Mouse (Mus musculus): ENCODE data around the gene Serpinb2. TPM values are rescaled to one million over a fixed set of nuclear protein-coding genes. Genes with fewer than 3 reads are reported as not detected.

The Serpinb2 gene
- polyA plus RNA-seq, 1 experiment from 2014 or later = 0.60 TPM

DNA sequence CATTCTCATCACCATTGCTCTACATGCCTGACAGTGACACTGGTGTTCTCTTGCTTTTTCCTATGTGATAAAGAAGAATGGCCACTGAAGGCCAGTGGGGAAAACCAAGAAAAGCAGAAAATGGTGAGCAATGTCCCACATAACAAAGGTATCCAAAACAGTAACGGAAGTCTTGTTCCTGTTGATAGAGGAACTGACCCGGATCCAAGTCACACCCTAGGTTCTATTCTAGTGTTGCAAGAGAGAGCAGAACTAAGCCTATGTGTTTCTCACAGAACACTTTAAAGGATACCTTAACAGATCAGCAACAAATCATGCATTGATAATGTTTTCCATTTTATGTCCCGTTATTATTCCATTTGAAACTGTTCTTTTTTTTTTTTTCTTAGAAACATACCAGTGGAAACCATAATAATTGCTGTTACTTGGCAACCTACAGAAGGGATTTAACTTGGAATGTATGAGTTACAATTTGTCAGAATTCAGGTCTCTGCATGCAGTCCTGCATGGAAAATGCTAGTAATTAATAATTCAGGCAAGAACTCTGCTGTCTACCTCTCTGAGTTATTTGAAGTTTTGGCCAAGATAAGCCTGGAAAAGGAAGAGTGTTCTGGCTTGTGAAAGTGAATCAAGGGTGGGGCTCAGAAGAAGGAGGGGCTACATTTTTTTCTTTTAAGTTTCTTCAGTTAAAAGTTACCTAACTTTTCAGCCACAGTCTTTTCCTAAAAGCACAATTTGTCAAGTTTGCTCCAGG, 17.3 kb downstream of the Serpinb2 start:
- Histone ChIP-seq H3K27ac (ENCODE audit: low read length) (no peak overlapping the region), H3K9me3 (ENCODE audit: low read length) (no peaks in the 10 kb centered on the region), H3K9ac (replicated peaks; ENCODE audit: low read depth) (no peak overlapping the region), H3K36me3 (ENCODE audit: insufficient read depth, low read length) (no peaks in the 10 kb centered on the region), H3K4me1 (ENCODE audit: insufficient read depth, low read depth, low read length) (no peaks in the 10 kb centered on the region), H3K4me2 (replicated peaks; ENCODE audit: low read depth, low read length) (no peak overlapping the region), H3K4me3 (ENCODE audit: low read depth, low read length) (no peak overlapping the region), H3K27me3 (replicated peaks; ENCODE audit: insufficient read depth, low read length) (no peaks in the 10 kb centered on the region)
- TF ChIP-seq CTCF (IDR thresholded peaks at IDR 0.05) = no peak
- ATAC-seq (no peak), DNase-seq (ENCODE audit: low spot score) (no peak)
- WGBS = 74% methylated on average over 3 of the region's 3 CpGs

DNA sequence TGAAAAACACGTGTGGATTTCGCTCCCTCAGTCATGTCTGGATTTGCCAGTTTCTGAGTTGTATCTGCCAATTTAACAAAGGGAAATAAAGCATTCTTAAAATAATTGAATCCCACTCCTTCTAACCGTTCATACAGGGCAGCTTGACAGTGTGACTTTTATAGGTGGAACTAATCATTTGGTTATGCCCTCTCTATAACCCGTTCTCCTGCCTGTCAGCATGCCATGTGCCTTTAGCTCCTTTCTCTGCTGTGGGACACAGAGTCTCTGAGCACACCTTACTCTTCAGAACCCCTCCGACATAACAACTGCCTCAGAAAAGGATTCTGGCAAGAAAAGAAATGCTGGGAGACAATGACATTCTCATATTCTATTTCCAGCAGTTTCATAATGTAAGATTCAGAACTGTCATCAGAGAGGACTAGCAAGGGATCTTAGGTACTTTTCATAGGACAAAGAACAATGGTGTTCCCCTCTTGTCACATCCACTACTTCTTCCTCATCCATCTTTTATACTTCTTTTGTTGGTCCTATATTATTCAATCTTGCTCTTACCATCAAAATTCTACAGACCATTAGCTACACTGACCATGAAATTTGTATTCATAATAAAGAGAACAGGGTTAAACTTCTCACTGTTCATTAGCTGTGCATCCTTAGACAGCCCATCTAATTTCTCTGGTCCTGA, 18.3 kb downstream of the Serpinb2 start:
- ATAC-seq (no peak), DNase-seq (ENCODE audit: low spot score) (no peak)
- no peak overlapping the region for H3K9ac ChIP-seq (replicated peaks; ENCODE audit: low read depth)
- H3K9me3 ChIP-seq (ENCODE audit: low read length) = no peaks in the 10 kb centered on the region
- H3K27me3 ChIP-seq (replicated peaks; ENCODE audit: insufficient read depth, low read length) = no peaks in the 10 kb centered on the region
- no peak overlapping the region for H3K4me2 ChIP-seq (replicated peaks; ENCODE audit: low read depth, low read length)
- no peaks in the 10 kb centered on the region for H3K36me3 ChIP-seq (ENCODE audit: insufficient read depth, low read length)
- H3K4me3 ChIP-seq (ENCODE audit: low read depth, low read length) = no peak overlapping the region
- TF ChIP-seq EP300 (IDR thresholded peaks at IDR 0.05) (no peak), CTCF (IDR thresholded peaks at IDR 0.05) (no peak)
- H3K4me1 ChIP-seq (ENCODE audit: insufficient read depth, low read depth, low read length) = no peaks in the 10 kb centered on the region
- 70% methylated on average over 5 of the region's 5 CpGs for WGBS
- H3K27ac ChIP-seq (ENCODE audit: low read length) = no peak overlapping the region

DNA sequence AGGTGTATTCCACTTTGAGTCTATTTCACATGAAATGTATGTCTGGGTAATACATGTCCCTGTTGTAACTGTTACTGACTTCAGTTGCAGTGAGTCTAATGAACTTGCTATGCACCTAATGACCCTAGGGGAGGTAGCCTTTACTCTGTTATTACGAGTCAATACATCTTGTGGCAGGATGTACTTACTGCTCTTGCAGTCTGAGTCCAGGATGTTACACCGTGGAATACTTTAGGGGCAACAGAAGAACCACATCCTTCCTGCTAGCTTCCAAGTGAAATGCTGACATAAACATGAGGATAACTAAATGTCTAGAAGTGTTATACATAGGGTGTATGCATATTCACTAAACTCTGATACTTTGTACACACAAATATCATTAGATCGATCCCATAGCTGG, 22.5 kb downstream of the Serpinb2 start:
- no peak for TF ChIP-seq EP300 (IDR thresholded peaks at IDR 0.05)
- TF ChIP-seq CTCF (IDR thresholded peaks at IDR 0.05) = no peak
- no peak overlapping the region for H3K9ac ChIP-seq (replicated peaks; ENCODE audit: low read depth)
- no peak overlapping the region for H3K4me3 ChIP-seq (ENCODE audit: low read depth, low read length)
- WGBS = 65% methylated on average over 3 of the region's 3 CpGs
- H3K9me3 ChIP-seq (ENCODE audit: low read length) = no peaks in the 10 kb centered on the region
- H3K4me2 ChIP-seq (replicated peaks; ENCODE audit: low read depth, low read length) = no peak overlapping the region
- H3K27me3 ChIP-seq (replicated peaks; ENCODE audit: insufficient read depth, low read length) = no peaks in the 10 kb centered on the region
- no peaks in the 10 kb centered on the region for H3K36me3 ChIP-seq (ENCODE audit: insufficient read depth, low read length)
- no peak for DNase-seq (ENCODE audit: low spot score)
- no peak for ATAC-seq
- H3K4me1 ChIP-seq (ENCODE audit: insufficient read depth, low read depth, low read length) = no peaks in the 10 kb centered on the region
- H3K27ac ChIP-seq (ENCODE audit: low read length) = no peak overlapping the region

DNA sequence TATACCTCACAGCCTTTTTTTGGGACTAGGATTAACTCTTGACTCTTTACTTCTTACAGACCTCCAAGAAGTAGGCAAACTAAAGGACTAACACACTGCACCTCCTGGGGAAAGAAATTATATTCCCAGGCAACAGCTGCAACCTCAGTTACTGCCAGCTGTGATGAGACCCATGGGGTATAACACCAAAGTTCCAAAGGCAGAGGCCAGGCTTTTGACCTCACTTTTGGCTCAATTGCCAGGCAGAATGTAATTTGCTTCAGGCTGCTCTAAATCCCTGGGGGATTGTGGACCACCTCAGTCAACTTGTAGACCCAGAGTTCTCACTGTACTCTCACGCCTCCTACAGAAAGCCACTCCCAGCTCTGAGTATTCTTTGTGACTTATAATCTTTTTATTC, 26.2 kb downstream of the Serpinb2 start:
- Histone ChIP-seq H3K36me3 (ENCODE audit: insufficient read depth, low read length) (no peaks in the 10 kb centered on the region), H3K9me3 (ENCODE audit: low read length) (no peaks in the 10 kb centered on the region), H3K4me3 (ENCODE audit: low read depth, low read length) (no peak overlapping the region), H3K9ac (replicated peaks; ENCODE audit: low read depth) (no peak overlapping the region), H3K4me2 (replicated peaks; ENCODE audit: low read depth, low read length) (no peak overlapping the region), H3K27ac (ENCODE audit: low read length) (no peak overlapping the region), H3K4me1 (ENCODE audit: insufficient read depth, low read depth, low read length) (no peaks in the 10 kb centered on the region), H3K27me3 (replicated peaks; ENCODE audit: insufficient read depth, low read length) (no peaks in the 10 kb centered on the region)
- TF ChIP-seq EP300 (IDR thresholded peaks at IDR 0.05) = no peak
- no peak for TF ChIP-seq CTCF (IDR thresholded peaks at IDR 0.05)
- 71% methylated on average over 1 of the region's 1 CpGs for WGBS
- DNase-seq (ENCODE audit: low spot score) (no peak), ATAC-seq (no peak)

DNA sequence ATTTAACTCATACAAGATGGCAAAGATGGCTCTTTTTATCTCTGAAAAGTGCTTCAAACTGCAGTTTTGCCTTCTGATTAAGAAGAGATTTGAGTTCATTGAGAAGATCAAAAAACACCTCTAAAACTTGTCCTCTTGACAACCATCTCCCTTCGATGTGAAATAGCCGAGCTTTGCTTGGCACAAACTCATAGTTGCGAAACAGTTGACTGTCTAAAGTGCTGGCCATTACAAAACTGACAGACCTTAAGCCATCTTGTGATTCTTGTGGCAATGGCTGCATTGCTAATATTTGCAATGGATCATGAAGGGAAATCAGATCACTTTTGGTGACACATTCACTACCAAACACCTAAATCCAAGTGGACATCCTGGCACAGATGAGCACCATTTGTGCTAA, 48.3 kb downstream of the Serpinb2 start:
- H3K4me1 ChIP-seq (ENCODE audit: insufficient read depth, low read depth, low read length) = no peaks in the 10 kb centered on the region
- H3K4me3 ChIP-seq (ENCODE audit: low read depth, low read length) = no peak overlapping the region
- H3K9me3 ChIP-seq (ENCODE audit: low read length) = no peaks in the 10 kb centered on the region
- 64% methylated on average over 3 of the region's 3 CpGs for WGBS
- no peaks in the 10 kb centered on the region for H3K36me3 ChIP-seq (ENCODE audit: insufficient read depth, low read length)
- ATAC-seq (no peak), DNase-seq (ENCODE audit: low spot score) (peak; percentile 15)
- H3K27me3 ChIP-seq (replicated peaks; ENCODE audit: insufficient read depth, low read length) = no peaks in the 10 kb centered on the region
- no peak overlapping the region for H3K4me2 ChIP-seq (replicated peaks; ENCODE audit: low read depth, low read length)
- H3K27ac ChIP-seq (ENCODE audit: low read length) = no peak overlapping the region
- no peak for TF ChIP-seq CTCF (IDR thresholded peaks at IDR 0.05)
- TF ChIP-seq EP300 (IDR thresholded peaks at IDR 0.05) = no peak
- H3K9ac ChIP-seq (replicated peaks; ENCODE audit: low read depth) = no peak overlapping the region

DNA sequence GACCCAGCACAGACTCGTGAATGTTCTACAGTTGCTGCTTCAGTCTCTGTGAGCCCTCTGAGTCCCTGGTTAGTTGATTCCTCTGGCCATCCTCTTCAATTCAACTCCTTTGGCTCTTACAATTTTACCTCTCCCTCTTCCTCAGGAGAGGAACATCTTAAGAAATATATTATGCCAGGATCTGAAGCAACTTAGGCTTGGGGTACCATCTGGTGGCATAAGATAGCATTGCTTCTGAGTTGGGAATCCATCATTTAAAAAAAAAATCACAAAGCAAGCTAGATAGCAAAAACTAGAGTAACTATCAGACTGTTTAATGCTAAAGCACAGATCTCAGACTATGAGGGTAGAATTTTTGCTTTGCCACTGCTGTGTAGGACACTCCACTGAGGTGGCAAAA, 50.9 kb downstream of the Serpinb2 start:
- no peaks in the 10 kb centered on the region for H3K9me3 ChIP-seq (ENCODE audit: low read length)
- no peak overlapping the region for H3K27ac ChIP-seq (ENCODE audit: low read length)
- no peak overlapping the region for H3K4me2 ChIP-seq (replicated peaks; ENCODE audit: low read depth, low read length)
- H3K27me3 ChIP-seq (replicated peaks; ENCODE audit: insufficient read depth, low read length) = no peaks in the 10 kb centered on the region
- no peak overlapping the region for H3K4me3 ChIP-seq (ENCODE audit: low read depth, low read length)
- H3K4me1 ChIP-seq (ENCODE audit: insufficient read depth, low read depth, low read length) = no peaks in the 10 kb centered on the region
- no peak overlapping the region for H3K9ac ChIP-seq (replicated peaks; ENCODE audit: low read depth)
- no peaks in the 10 kb centered on the region for H3K36me3 ChIP-seq (ENCODE audit: insufficient read depth, low read length)
- WGBS = 76% methylated on average over 1 of the region's 1 CpGs
- ATAC-seq (no peak), DNase-seq (ENCODE audit: low spot score) (peak; percentile 5)
- TF ChIP-seq EP300 (IDR thresholded peaks at IDR 0.05) = no peak
- peak; percentile 45 for TF ChIP-seq CTCF (IDR thresholded peaks at IDR 0.05)
